Mouse (Mus musculus): Measurements from ENCODE around the gene Cebpa. TPM values are rescaled to one million over a fixed set of nuclear protein-coding genes. Genes with fewer than 3 reads are reported as not detected.
A peak's percentile ranks its signal among the peaks of the same experiment; 100 is the strongest.

The Cebpa gene
- total RNA-seq, 2 experiments from 2014 or later: 15.4 to 17.3 TPM

- DNase-seq: no peak
These were observed 30.7 kb downstream of the Cebpa start for GRCm38 (mm10) chr7:35149616-35150433.

- DNase-seq: no peak
These were observed 31.8 kb downstream of the Cebpa start for GRCm38 (mm10) chr7:35150860-35151259.

GRCm38 (mm10) chr7:35154449-35154848, 35.4 kb downstream of the Cebpa start:
- no peak for DNase-seq

- DNase-seq: no peak
These were observed 37.7 kb downstream of the Cebpa start for GRCm38 (mm10) chr7:35156561-35157477.

GRCm38 (mm10) chr7:35157512-35157911, 38.4 kb downstream of the Cebpa start:
- no peak for DNase-seq

- DNase-seq: no peak
These were observed 43.4 kb downstream of the Cebpa start for GRCm38 (mm10) chr7:35162443-35162842.

GRCm38 (mm10) chr7:35163600-35163999, 44.5 kb downstream of the Cebpa start:
- DNase-seq: no peak

- no peak for DNase-seq
These were observed 45.0 kb downstream of the Cebpa start for GRCm38 (mm10) chr7:35164131-35164530.

- no peak for DNase-seq
These were observed 47.9 kb downstream of the Cebpa start for GRCm38 (mm10) chr7:35166988-35167387.

- DNase-seq: no peak
These were observed 48.8 kb downstream of the Cebpa start for GRCm38 (mm10) chr7:35167925-35168324.

GRCm38 (mm10) chr7:35169341-35169740, 50.2 kb downstream of the Cebpa start:
- DNase-seq: peak; percentile 86 to 87

Small RNA genes lying within 50 kb of the gene (microRNA-seq; reads per million reads assigned to microRNA genes)
- 0 reads per million in 2 experiments for gene Gm25033

Other genes starting within 250 kb of the Cebpa start
- gene Pepd, start 206.9 kb upstream of the Cebpa start, total RNA-seq (2021): 10 to 100 TPM; 33.2 to 33.6 TPM
- 10 to 100 TPM; 34.3 to 35.9 TPM for gene Cebpg, start 62.7 kb upstream of the Cebpa start, total RNA-seq (2021)
- 10 to 100 TPM; 50.4 to 53.2 TPM for gene Slc7a10, start 67.1 kb downstream of the Cebpa start, total RNA-seq (2021)
- 10 to 100 TPM; 72.8 to 73.5 TPM for gene Lrp3, start 96.2 kb downstream of the Cebpa start, total RNA-seq (2021)
- gene Gpatch1, start 199.1 kb downstream of the Cebpa start, total RNA-seq (2021): 10 to 100 TPM; 25.4 to 26.8 TPM
- gene Rhpn2, start 214.9 kb downstream of the Cebpa start, total RNA-seq (2021): 1 to 10 TPM; 4.0 to 6.0 TPM

Data from layer of hippocampus, postnatal 36 days (tissue).